Mouse (Mus musculus) C2C12 (cell line): ENCODE results near the gene Hoxa7. TPM values are rescaled to one million over a fixed set of nuclear protein-coding genes. Genes with fewer than 3 reads are reported as not detected.

Experiments
- H3K27me3 ChIP-seq: one replicate; pipeline ENCODE4 v1.6.1; 2011; ENCODE audit not compliant: control insufficient read depth, insufficient read depth, insufficient read length
- H3K36me3 ChIP-seq: one replicate; pipeline ENCODE4 v1.6.1; 2011; ENCODE audit not compliant: control insufficient read depth, insufficient read depth
- H3K4me3 ChIP-seq: one replicate; pipeline ENCODE4 v1.5.1; 2011; ENCODE audit warnings: mild to moderate bottlenecking, control low read depth; ENCODE audit not compliant: poor library complexity, insufficient read depth, severe bottlenecking
- H3K79me2 ChIP-seq: one replicate; pipeline ENCODE4 v1.6.1; 2011; ENCODE audit not compliant: control insufficient read depth, insufficient read depth
- H3K79me3 ChIP-seq: one replicate; pipeline ENCODE4 v1.6.1; 2011; ENCODE audit warnings: low read depth, control low read depth
- H3ac ChIP-seq: one replicate; pipeline ENCODE3; 2011; ENCODE audit warnings: low read depth; ENCODE audit not compliant: control insufficient read depth, insufficient read length
- CEBPB ChIP-seq: IDR thresholded peaks from one replicate; pipeline ENCODE4 v1.6.1; 2011; ENCODE audit warnings: low read depth, mild to moderate bottlenecking, control low read depth, moderate library complexity
- CTCF ChIP-seq: IDR thresholded peaks from one replicate; pipeline ENCODE4 v1.5.1; 2011; ENCODE audit not compliant: control insufficient read depth, insufficient read depth, insufficient read length
- FOSL1 ChIP-seq: IDR thresholded peaks from one replicate; pipeline ENCODE4 v1.8.0; 2011; ENCODE audit warnings: mild to moderate bottlenecking, low read length; ENCODE audit not compliant: poor library complexity, insufficient read depth, severe bottlenecking
- MAX ChIP-seq: IDR thresholded peaks from one replicate; pipeline ENCODE4 v1.6.1; 2011; ENCODE audit warnings: mild to moderate bottlenecking, control low read depth
- MYOD1 ChIP-seq: IDR thresholded peaks from one replicate; pipeline ENCODE4 v1.6.1; 2011; ENCODE audit warnings: low read depth; ENCODE audit not compliant: control insufficient read depth, insufficient read length
- MYOG ChIP-seq: IDR thresholded peaks from one replicate; pipeline ENCODE4 v1.6.1; 2011; ENCODE audit not compliant: control insufficient read depth, insufficient read length; ENCODE audit errors: extremely low read depth
- USF1 ChIP-seq: IDR thresholded peaks from one replicate; pipeline ENCODE4 v1.6.1; 2011; ENCODE audit warnings: low read depth, mild to moderate bottlenecking, control low read depth, moderate library complexity
- polyA plus RNA-seq: library from polyadenylated mRNA; unstranded; fragments of >200 nt; fragmentation: generic; extraction: Trizol; gene quantifications from one replicate; pipeline ENCODE4 v1.2.1, GENCODE M21; 2012; ENCODE audit warnings: missing spikeins

Hoxa7 gene
- polyA plus RNA-seq, 1 experiment = 7.5 TPM

DNA sequence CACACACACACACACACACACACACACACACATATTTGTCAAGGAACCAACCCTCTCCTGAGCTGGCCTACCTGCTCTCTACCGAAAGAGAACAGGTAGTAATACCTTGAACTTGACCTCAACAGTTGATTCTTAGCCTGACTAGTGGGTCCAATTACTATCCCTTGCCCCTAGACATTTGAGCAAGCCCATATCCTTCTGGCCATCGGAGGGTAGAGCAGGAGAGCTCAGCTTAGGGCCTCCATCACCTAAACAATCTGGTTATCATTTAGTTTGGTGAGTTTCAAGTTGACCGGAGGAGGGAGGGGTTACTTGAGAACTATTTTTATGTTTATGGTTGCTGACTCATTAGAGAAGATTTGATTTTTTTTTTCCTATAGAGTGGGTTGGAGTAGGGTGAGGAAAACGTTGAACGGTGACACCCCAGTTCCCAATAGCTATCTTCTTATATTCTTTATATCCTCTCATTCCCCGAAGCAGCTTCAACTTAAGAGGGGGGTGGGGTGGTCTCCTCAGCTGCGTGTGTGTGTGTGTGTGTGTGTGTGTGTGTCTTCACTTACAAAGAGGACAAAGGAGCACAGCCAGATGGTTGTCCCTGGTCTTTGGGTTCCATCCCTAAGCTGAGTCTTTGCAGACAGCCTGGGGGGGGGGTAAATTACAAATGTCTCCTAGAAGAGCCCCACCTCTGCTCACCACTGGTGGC is 29.7 kb upstream of the Hoxa7 start:
- Histone ChIP-seq H3K36me3 (peaks cover 13% of the 10 kb centered on the region), H3K79me3 (peaks cover 35% of the 10 kb centered on the region), H3K4me3 (no peak overlapping the region), H3K27me3 (no peaks in the 10 kb centered on the region), H3K79me2 (peaks cover 56% of the 10 kb centered on the region), H3ac (no peak overlapping the region)
- TF ChIP-seq MYOD1 (no peak), USF1 (no peak), MAX (no peak), CEBPB (no peak), MYOG (no peak), FOSL1 (no peak), CTCF (no peak)

DNA sequence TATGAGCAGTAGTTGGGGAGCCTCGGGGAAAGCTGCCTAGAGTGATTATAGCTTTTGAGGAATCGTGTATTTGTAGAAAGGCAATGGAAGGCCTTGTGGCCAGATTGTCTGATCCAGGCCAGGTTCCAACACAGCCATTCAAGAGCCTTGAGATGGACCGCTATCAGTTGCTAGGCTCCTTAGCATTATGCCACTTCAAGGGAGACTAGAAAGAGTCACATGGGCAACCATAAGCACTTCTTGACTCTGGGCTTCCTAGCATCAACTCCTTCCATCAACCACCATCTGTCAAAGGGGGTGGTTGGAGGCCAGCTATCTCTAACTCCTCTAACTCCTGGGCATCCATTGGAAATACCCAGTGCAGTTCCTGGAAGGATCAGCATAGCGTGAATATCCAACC is 28.2 kb upstream of the Hoxa7 start:
- TF ChIP-seq CTCF (no peak), MYOD1 (no peak), USF1 (no peak), MAX (no peak)
- no peak overlapping the region for H3ac ChIP-seq
- peaks cover 71% of the 10 kb centered on the region for H3K79me2 ChIP-seq
- peaks cover 44% of the 10 kb centered on the region for H3K79me3 ChIP-seq
- H3K36me3 ChIP-seq = peaks cover 13% of the 10 kb centered on the region
- H3K4me3 ChIP-seq = peak overlapping the region; percentile 14
- H3K27me3 ChIP-seq = no peaks in the 10 kb centered on the region

DNA sequence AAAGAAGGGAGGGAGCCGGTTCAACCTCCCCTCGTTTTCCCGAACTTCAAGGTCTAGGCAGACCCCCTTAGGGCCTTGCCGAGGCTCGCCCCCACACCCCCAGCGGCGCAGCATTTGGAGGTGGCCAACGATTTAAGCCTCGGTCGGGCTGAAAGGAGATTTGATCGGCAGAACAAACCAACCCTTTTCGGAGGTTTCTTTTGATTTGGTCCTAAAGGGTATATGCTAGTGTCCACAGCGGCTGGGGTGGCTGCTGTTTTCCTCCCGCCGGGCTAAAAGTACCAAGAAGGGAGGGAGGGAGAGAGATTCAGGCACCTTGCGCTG is 27.7 kb upstream of the Hoxa7 start:
- Histone ChIP-seq H3K27me3 (no peaks in the 10 kb centered on the region), H3K79me3 (peaks cover 49% of the 10 kb centered on the region), H3K79me2 (peaks cover 76% of the 10 kb centered on the region), H3ac (peak overlapping the region; percentile 19), H3K36me3 (peaks cover 13% of the 10 kb centered on the region), H3K4me3 (peak overlapping the region; percentile 14)
- TF ChIP-seq MAX (no peak), USF1 (no peak), CTCF (no peak), MYOG (no peak), CEBPB (no peak), MYOD1 (no peak), FOSL1 (no peak)

DNA sequence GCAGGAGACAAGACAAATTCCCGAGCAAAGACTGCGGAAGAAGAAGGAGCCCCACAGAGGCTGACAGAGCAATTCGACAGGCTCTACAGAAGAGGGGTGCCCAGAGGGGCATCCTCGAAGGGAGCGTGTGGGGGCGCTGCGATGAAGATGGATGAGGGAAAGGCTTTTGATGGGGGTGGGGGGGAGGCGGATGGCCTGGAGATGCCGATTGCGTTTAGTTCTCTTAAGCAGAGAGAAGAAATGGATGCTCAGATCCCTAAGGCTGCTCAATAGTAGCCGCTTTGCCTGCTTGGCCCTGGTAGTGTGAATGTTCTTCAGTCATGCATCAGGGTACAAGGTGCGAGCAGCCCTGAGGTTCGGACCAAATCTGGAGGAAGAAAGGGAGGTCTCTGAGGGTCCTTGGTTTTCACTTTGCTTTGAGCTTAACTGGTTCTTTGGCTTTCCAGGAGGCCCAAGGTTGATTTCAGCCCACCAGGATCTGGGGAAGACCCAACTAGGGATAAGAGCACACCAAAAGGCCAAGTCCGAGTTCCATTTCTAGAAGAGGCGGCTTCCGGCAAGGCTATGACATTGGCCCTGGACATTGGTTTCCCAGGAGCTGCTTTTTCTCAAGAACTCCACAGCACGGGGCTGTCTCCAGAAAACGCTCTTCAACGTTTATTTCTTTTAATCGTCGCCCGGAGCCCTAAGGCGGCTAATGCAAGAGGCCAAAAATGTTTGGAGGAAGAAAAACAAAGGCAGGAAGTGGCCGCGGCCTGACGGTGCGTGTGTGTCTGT is 27.2 kb upstream of the Hoxa7 start:
- no peaks in the 10 kb centered on the region for H3K27me3 ChIP-seq

DNA sequence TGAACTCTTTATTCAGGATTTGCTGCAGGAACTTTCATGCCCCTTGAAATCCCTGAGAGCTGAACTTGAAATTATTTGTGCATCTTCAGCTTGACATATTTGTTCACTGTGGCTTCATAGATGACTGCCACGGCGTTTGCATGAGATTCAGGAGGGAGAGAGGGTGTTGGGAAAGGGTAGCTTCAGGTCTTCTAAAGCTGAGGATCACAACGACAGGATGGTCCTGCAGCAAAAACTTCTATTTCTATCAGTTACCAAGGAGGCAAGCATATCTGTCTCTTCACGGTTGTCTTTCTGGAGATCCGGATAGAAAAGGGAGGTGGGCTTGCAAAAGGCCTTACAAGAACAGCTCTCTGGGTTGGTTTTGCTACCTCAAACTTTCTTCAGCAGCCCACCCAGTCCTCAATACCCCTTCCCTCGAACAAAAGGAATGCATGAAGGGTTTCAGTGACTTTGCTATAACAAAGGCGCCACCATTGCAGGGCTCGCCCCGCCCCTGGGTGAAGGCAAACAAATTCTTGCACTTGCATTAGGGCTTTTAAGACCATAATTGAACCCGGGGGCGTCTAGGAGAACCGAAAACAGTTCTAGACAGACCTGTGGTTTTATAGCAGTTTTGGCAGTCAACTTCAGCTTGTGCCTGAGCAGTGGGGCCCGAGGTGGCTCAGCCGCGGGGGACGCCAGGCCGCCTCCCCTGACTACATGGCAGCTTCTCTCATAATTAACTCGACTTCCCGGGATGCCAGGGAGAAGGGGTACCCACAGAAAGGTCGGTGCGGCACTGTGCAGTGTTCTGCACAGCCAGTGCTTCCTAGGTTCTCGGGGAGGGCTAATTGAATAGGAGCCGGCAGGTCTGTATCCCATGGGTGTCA is 26.3 kb upstream of the Hoxa7 start:
- peaks cover 89% of the 10 kb centered on the region for H3K79me2 ChIP-seq
- no peak for TF ChIP-seq MAX
- no peak for TF ChIP-seq CEBPB
- no peak for TF ChIP-seq USF1
- no peak for TF ChIP-seq MYOG
- TF ChIP-seq FOSL1 = no peak
- no peak for TF ChIP-seq CTCF
- no peak for TF ChIP-seq MYOD1
- peak overlapping the region; percentile 52 for H3ac ChIP-seq
- peak overlapping the region; percentile 28 for H3K4me3 ChIP-seq
- no peaks in the 10 kb centered on the region for H3K27me3 ChIP-seq
- peaks cover 61% of the 10 kb centered on the region for H3K79me3 ChIP-seq
- H3K36me3 ChIP-seq = peaks cover 13% of the 10 kb centered on the region

More for the DNA sequence above, 27.2 kb upstream of the Hoxa7 start:
- peak overlapping the region; percentile 28 for H3K4me3 ChIP-seq
- peak overlapping the region; percentile 52 for H3ac ChIP-seq
- no peak for TF ChIP-seq CEBPB
- H3K79me2 ChIP-seq = peaks cover 81% of the 10 kb centered on the region
- peaks cover 53% of the 10 kb centered on the region for H3K79me3 ChIP-seq
- H3K36me3 ChIP-seq = peaks cover 13% of the 10 kb centered on the region
